Mouse (Mus musculus): ENCODE data around the gene Fbrs.

Gene Fbrs

GRCm38 (mm10) chr7:127474378-127475070 lies 4.5 kb upstream of the Fbrs start:
- in situ Hi-C loops (cut with MboI, MseI): loop anchor here in 1 of 2 experiments (10.0 kb wide), 1 partner anchor 820 kb away; no protein-coding TSS in a partner anchor

- in situ Hi-C loops (cut with MboI, MseI): loop anchor here in 1 of 2 experiments (10.0 kb wide), 1 partner anchor 820 kb away; no protein-coding TSS in a partner anchor
Measured at GRCm38 (mm10) chr7:127475186-127475740, 3.7 kb upstream of the Fbrs start.

DNA sequence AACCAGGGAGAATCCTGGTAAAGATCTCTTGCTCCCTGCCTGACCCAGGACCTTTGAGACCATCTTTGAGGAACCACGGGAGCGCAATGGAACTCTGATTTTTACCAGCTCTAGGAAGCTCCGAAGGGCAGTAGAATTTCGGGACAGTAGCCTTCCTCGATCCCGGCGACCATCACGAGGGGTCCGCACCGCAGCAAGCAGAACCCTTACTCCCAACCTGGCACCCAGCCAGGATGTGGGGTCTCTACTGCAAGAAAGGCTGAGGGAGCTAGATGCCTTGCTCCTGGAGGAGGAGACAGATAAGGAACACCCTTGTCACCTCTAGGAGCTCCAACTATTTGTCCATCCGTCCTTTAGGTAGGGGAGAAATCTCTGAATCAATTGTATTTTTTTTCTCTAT lies 2.7 kb upstream of the Fbrs start:
- in situ Hi-C loops (cut with MboI, MseI): loop anchor here in 1 of 2 experiments (10.0 kb wide), 1 partner anchor 822 kb away; no protein-coding TSS in a partner anchor

DNA sequence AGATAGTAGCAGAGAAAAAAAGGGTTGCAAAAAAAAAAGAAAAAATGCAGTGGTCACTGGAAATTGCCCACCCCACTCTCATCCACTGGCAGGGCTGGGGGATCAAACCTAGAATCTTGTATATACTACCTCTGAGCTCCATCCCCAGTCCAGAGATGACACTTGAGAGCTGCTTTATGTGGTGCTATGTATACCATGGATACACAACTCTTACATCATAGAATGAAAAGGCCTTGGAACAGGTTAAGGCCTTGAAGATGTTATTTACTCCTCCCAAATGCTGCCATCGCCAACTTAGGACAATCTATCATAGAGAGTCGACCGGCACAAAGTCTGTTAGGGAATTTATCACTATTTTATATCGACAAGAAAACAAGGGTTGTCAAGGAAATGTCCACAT lies 2.1 kb upstream of the Fbrs start:
- in situ Hi-C loops (cut with MboI, MseI): loop anchor here in 1 of 2 experiments (10.0 kb wide), 1 partner anchor 822 kb away; no protein-coding TSS in a partner anchor

DNA sequence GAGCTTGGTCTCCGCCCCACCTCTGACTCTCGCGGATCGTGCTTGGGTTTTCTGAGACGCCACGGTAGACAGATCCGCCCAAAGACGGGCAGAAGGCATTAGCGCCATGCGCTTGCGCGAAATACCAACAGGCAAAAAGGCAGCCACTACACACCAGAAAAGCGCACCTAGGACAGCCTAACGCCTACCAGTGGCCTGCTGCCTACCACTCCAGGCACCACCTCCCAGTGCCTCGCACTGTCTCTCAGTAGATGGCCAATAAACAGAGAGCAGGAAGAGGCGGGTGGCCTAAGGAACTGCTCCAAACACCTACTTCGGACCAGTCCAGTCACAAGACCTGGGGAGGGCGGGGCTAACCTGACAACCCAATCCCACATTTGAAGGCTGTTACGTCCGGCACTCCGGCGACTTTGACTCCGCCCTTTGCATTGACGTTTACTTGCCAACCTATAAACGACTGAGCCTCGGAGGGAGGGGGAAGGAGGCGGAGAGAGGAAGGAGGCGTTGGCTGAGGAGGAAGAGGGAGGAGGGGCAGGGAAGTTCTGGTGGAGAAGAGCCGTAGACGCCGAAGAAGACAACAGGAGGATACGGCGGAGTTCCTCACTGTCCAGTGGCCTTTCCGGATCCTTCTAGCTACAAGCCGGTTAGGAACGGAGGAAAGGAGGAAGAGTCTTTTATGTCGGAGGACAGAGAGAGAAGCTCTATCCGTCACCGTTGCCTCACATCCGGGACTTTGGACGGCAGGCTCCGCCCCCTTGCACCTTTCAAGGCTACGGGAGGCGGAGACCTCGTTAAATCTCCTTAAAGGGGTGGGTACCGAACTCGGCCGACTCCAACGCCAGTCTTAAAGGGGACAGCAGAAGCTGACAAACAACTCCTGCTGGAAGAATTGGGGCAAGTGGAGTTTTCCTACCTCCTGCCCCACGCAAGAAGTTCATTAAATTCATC lies 1.0 kb upstream of the Fbrs start:
- in situ Hi-C loops (cut with MboI, MseI): loop anchor here in 1 of 2 experiments (10.0 kb wide), 1 partner anchor 823 kb away; no protein-coding TSS in a partner anchor

DNA sequence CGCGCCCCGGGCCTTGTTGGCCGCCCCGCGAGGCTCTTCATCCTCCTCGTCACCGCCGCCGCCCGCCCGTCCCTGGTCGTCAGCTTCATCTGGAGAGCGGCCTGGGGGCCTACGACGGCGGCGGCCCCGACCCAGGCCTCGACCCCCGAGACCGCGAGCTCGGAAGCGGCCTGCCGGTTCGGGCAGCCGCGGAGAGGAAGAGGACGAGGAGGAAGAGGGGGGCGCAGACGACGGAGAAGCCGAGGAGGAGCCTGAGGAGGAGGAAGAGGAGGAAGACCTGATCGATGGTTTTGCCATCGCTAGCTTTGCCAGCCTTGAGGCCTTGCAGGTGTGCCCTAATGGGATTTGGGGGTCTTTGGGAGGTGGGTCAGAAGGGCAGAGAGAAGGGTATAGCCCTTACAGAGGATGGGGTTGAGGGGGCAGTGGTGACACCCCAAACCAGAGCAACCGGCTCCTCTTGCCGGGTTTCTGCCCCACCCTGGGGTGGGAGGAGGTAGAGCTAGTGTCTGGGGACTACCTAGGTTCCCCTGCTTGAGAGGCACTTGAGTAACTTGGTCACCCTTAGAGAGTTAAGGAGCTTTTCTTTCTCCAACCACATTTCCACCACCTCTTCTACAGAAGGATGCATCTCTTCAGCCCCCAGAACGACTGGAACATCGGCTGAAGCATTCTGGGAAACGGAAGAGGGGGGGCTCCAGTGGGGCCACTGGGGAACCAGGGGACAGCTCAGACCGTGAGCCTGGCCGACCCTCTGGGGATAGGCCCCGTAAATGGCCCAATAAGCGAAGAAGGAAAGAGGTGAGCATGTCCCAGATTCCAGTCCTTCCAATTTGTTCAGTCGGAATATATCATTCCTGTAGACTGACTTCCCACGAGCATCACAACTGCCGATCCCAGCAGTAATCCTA lies 573 bp downstream of the Fbrs start:
- in situ Hi-C loops (cut with MboI, MseI): loop anchor here (10.0 kb wide), 2 partner anchors 695 to 825 kb away; partner anchors contain the start of gene Tbx6 (in 1 of the 2)

- in situ Hi-C loops (cut with MboI, MseI): loop anchor here in 1 of 2 experiments (10.0 kb wide), 1 partner anchor 696 kb away; the partner anchor contains the start of gene Tbx6
Measured at GRCm38 (mm10) chr7:127480321-127480720, 1.3 kb downstream of the Fbrs start.

DNA sequence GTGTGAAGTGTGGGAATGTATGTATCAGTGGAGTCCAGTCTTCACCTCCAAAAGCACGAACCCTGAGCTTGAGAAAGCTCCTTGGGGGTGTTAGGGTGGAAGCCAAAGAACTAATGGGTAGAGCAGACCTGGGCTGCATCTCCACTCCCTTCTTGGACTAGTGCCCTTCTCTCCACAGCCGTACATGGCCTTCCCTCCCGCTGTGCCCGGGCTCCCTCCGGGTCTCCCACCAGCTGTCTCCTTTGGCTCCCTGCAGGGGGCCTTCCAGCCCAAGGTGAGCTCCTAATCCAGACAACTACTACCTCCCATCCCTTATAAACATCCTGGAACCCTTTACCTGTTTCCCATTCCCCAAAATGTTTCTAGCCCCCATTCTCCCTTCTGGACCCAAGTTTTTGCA lies 6.4 kb downstream of the Fbrs start:
- in situ Hi-C loops (cut with MboI, MseI): loop anchor here in 1 of 2 experiments (5.0 to 10.0 kb wide), 2 partner anchors 118 to 701 kb away; partner anchors contain the start of gene Tbx6

- in situ Hi-C loops (cut with MboI, MseI): loop anchor here in 1 of 2 experiments (5.0 to 10.0 kb wide), 2 partner anchors 121 to 704 kb away; partner anchors contain the start of gene Tbx6
Measured at GRCm38 (mm10) chr7:127488364-127488763, 9.4 kb downstream of the Fbrs start.

- in situ Hi-C loops (cut with MboI, MseI): loop anchor here (5.0 to 10.0 kb wide), 3 partner anchors 123 to 705 kb away; partner anchors contain the start of gene Tbx6 (in 1 of the 2)
Measured at GRCm38 (mm10) chr7:127489982-127490381, 11.0 kb downstream of the Fbrs start.

DNA sequence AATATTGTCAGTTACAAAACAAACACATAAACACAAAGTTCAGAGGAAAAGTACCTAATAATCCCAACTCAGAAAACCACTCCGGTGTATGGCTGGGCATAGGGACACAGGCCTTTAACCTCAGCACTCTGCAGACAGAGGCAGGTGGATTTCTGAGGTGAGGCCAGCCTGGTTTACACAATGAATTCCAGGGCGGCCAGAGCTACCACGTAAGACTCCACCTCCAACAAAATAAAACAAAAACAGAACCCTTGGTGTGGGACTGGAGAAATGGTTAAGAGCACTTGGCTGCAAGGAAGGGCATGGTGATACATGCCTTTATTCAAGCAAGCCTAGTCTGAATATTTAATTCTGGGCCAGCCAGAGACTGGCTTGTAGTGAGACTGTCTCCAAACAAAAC lies 12.8 kb downstream of the Fbrs start:
- in situ Hi-C loops (cut with MboI, MseI): loop anchor here in 1 of 2 experiments (5.0 kb wide), 1 partner anchor 130 kb away; no protein-coding TSS in a partner anchor

GRCm38 (mm10) chr7:127494648-127495047 lies 15.6 kb downstream of the Fbrs start:
- in situ Hi-C loops (cut with MboI, MseI): loop anchor here in 1 of 2 experiments (5.0 kb wide), 1 partner anchor 132 kb away; no protein-coding TSS in a partner anchor

DNA sequence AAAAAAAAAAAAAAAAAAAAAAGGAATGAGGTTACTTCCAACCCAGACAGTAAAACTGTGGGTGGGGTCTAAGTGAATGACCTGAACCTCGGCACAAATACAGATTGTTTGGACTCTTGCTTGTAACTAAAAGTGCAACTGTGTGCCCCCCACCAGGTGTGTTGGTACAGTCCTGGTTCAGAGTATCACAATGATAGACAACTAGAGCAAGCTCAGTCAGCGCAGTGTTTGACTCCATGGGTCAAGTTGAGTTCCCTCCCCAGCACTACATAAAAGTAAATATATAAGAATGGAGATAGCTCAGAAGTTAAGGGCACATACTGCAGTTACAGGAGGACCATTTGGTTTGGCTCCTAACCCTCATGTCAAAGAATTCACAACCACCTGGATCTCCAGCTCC lies 18.4 kb downstream of the Fbrs start:
- in situ Hi-C loops (cut with MboI, MseI): no loop called here

DNA sequence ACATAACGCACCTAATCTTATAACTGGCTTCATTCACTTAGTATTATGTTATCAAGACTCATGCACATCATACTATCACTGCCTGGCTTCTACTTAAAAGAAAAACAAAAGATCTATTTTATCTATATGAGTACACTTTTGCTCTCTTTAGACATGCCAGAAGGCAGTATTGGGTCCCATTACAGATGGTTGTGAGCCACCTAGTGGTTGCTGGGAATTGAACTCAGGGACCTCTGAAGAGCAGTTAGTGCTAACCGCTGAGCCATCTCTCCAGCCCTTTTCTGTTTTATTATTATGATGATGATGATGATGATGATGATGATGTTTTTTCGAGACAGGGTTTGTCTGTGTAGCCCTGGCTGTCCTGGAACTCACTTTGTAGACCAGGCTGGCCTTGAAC lies 19.4 kb downstream of the Fbrs start:
- in situ Hi-C loops (cut with MboI, MseI): no loop called here

- in situ Hi-C loops (cut with MboI, MseI): loop anchor here in 1 of 2 experiments (5.0 kb wide), 1 partner anchor 146 kb away; no protein-coding TSS in a partner anchor
Measured at GRCm38 (mm10) chr7:127508291-127508690, 29.3 kb downstream of the Fbrs start.

GRCm38 (mm10) chr7:127509830-127510229 lies 30.8 kb downstream of the Fbrs start:
- in situ Hi-C loops (cut with MboI, MseI): loop anchor here in 1 of 2 experiments (5.0 kb wide), 1 partner anchor 148 kb away; no protein-coding TSS in a partner anchor

DNA sequence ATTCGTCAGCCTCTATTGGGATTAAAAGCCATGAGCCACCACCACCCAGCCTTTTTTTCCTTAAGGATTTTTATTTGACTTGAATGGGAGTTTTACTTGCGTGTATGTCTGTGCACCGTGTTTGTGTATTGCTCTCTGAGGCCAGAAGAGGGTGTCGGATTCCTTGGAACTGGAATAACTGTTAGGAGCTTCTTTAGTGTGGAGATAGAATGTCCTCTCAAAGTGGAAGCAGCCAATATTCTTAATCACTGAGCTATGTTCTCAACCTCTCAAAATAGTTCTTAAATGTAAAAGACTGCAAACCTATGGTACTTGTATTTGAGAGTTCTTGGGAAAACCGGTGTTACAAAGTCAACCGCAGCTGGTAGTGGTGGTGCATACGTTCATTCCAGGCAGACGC lies 32.2 kb downstream of the Fbrs start:
- in situ Hi-C loops (cut with MboI, MseI): no loop called here

DNA sequence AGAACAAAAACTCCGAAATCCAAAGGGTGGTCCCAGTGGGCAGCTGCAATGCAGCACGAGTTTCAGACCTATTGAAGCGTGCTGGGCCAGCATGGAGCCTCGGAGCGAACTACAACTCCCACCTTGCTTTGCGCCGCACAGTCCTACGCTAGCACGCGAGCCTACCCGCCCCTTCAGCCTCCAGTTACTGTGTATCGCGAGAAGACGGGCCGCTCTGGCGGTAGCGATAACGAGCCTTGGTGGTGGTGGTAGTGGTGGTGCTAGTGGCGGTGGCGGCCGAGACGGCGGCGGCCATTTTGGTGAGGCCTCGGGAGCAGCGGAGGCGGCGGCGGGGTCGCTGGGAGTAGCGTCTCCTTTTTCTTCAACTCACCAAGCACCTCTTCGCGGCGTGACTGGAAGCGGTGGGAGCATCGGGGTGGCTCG lies 32.8 kb downstream of the Fbrs start, which contains the start of gene Srcap:
Gene Srcap (plus strand): TSS at position 176 of the 423 bp plus-strand sequence.
- in situ Hi-C loops (cut with MboI, MseI): no loop called here

- in situ Hi-C loops (cut with MboI, MseI): no loop called here
Measured at GRCm38 (mm10) chr7:127512231-127513015, 33.4 kb downstream of the Fbrs start.

Data from T-helper 17 cell (primary cell).